Mouse (Mus musculus) neural tube, embryonic 11.5 days (tissue): ENCODE measurements at regions not wholly inside any gene's neighbourhood (a gene's known extent, or its start where the extent isn't known, plus 50 kb on each side); places are given as distances from the start of the nearest gene placed in this dataset.

Experiments used
- ATAC-seq: fragments of 200-750 bp; cut with Nextera tagmentation; 2 replicates; pipeline ENCODE4 v1.8.0; 2017; ENCODE audit warnings: moderate number of reproducible peaks, mild to moderate bottlenecking, moderate TSS enrichment, moderate library complexity; ENCODE audit not compliant: insufficient read depth, low FRiP score, low TSS enrichment
- DNase-seq: peaks from one replicate; pipeline ENCODE4 v3.0.0-alpha.2; 2015; ENCODE audit warnings: low spot score
- H3K27ac ChIP-seq: fragments of 300-500 bp; sonication (generic); 2 replicates; pipeline ENCODE4 v1.5.1; 2014; ENCODE audit warnings: low read depth, mild to moderate bottlenecking, low read length
- H3K27me3 ChIP-seq: fragments of 300-500 bp; sonication (generic); 2 replicates; pipeline ENCODE4 v1.6.1; 2014; ENCODE audit warnings: mild to moderate bottlenecking, low read length, mixed read lengths; ENCODE audit not compliant: control insufficient read depth, insufficient read depth
- H3K36me3 ChIP-seq: fragments of 300-500 bp; sonication (generic); 2 replicates; pipeline ENCODE4 v1.6.1; 2014; ENCODE audit warnings: mild to moderate bottlenecking, low read length, moderate library complexity, mixed read lengths; ENCODE audit not compliant: control insufficient read depth, insufficient read depth
- H3K4me1 ChIP-seq: fragments of 300-500 bp; sonication (generic); 2 replicates; pipeline ENCODE4 v1.6.1; 2014; ENCODE audit warnings: low read length, mixed read lengths; ENCODE audit not compliant: control insufficient read depth, insufficient read depth
- H3K4me2 ChIP-seq: fragments of 300-500 bp; sonication (generic); 2 replicates; pipeline ENCODE4 v1.6.1; 2014; ENCODE audit warnings: low read depth, mild to moderate bottlenecking, moderate library complexity
- H3K4me3 ChIP-seq: fragments of 300-500 bp; sonication (generic); 2 replicates; pipeline ENCODE4 v1.5.1; 2014; ENCODE audit warnings: low read depth, low read length
- H3K9ac ChIP-seq: fragments of 300-500 bp; sonication (generic); 2 replicates; pipeline ENCODE4 v1.6.1; 2014; ENCODE audit warnings: mild to moderate bottlenecking, low read length
- H3K9me3 ChIP-seq: fragments of 300-500 bp; sonication (generic); 2 replicates; pipeline ENCODE4 v1.6.1; 2016; ENCODE audit warnings: low read length; ENCODE audit not compliant: control insufficient read depth
- WGBS: fragments of 180-500 bp; shearing (Covaris S2); extraction: QIAGEN DNeasy Blood & Tissue Kit; methylation state at CpG from one replicate; pipeline ENCODE4 v1.1.7; 2014; 5-methylcytosine and 5-hydroxymethylcytosine counted together

DNA sequence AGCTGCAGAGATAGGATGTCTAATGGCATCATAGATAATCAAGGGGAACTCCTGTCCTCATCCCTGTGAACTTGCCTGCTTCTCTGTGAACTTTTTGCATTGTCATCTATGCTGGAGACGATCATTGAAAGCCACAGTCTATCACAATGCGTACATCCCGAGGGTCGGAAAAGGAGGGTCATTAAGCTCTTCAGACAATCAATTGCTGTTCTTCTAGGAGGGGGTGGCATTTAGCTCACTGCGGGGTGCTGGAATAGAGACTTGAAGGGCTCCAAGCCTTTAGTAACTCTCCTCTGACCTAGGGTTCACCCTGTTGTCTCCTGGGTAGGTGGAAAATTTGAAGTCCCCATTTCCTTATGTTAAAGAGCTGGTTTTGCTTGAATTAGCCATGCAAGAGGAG is 251.7 kb upstream of the Nr2f2 start:
- Histone ChIP-seq H3K27ac (no peak overlapping the region), H3K27me3 (no peaks in the 10 kb centered on the region), H3K9me3 (no peaks in the 10 kb centered on the region), H3K4me3 (no peak overlapping the region), H3K4me2 (no peak overlapping the region), H3K9ac (no peak overlapping the region), H3K4me1 (no peaks in the 10 kb centered on the region), H3K36me3 (no peaks in the 10 kb centered on the region)
- ATAC-seq (no peak), DNase-seq (no peak)
- 33% methylated on average over 5 of the region's 5 CpGs for WGBS

- H3K9me3 ChIP-seq = no peaks in the 10 kb centered on the region
- H3K27me3 ChIP-seq = no peaks in the 10 kb centered on the region
- no peak overlapping the region for H3K4me2 ChIP-seq
- no peaks in the 10 kb centered on the region for H3K36me3 ChIP-seq
- ATAC-seq (no peak), DNase-seq (no peak)
- no peak overlapping the region for H3K9ac ChIP-seq
- no peak overlapping the region for H3K27ac ChIP-seq
- no peaks in the 10 kb centered on the region for H3K4me1 ChIP-seq
- 91% methylated on average over 7 of the region's 7 CpGs for WGBS
- H3K4me3 ChIP-seq = no peak overlapping the region
These were observed 240.0 kb upstream of the Nr2f2 start for GRCm38 (mm10) chr7:70606511-70606910.

DNA sequence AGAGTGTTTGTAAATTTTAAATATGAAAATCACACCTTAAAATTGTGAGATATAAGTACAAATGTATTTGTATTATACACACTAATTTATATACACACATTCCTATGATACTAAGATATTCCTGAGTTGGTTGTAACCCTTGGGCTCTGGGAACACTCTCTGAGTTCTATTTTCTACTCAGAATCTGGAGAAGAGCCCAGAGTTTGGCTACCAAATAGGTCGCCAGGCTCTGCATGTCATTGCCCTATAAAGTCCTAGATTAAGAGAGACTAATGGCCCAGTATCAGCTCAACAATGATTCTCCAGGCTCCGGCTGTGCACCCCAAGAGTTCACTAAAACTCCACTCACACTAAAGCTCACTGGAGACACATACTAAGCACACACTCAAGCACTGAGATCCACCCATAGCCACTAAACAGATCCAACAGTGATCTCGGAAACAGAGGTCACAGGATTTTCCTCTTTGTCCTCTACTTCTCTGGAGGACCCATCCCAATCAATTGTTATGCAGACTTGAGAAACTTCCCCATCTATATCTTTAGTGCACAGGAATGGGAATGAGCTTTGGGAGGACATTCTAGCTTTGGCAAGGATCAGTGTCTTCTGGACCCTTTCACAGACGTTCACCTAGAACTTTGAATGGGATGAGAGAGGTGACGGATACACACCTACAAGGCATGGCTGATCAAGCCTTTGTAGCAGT is 238.1 kb upstream of the Nr2f2 start:
- H3K9ac ChIP-seq = no peak overlapping the region
- WGBS = 88% methylated on average over 5 of the region's 5 CpGs
- H3K4me3 ChIP-seq = no peak overlapping the region
- H3K4me1 ChIP-seq = no peaks in the 10 kb centered on the region
- H3K4me2 ChIP-seq = no peak overlapping the region
- ATAC-seq (no peak), DNase-seq (no peak)
- H3K27ac ChIP-seq = no peak overlapping the region
- no peaks in the 10 kb centered on the region for H3K36me3 ChIP-seq
- H3K27me3 ChIP-seq = no peaks in the 10 kb centered on the region
- no peaks in the 10 kb centered on the region for H3K9me3 ChIP-seq

DNA sequence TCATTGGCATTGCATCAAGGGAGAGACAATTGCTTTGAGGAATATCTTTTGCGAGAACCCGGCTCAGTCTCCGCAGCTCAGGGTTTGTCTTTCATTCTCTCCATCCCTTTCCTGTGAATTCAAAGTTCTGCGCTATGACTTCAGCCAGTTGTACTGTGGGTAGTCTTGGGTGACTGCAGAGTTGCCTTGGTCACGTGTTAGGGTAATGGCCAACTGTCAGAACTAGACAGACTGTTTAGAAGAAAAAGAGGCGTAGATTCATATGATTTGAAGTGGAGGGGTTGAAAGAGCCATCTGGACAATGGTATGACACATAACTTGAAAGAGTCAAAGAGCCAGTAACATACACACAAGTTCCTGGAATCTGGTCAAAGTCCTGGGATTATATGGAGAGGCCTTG is 226.5 kb upstream of the Nr2f2 start:
- 88% methylated on average over 6 of the region's 6 CpGs for WGBS
- 0 out of 2 replicates have a peak, but pooled peaks cover 2% of the 10 kb centered on the region for H3K4me1 ChIP-seq
- H3K9ac ChIP-seq = no peak overlapping the region

DNA sequence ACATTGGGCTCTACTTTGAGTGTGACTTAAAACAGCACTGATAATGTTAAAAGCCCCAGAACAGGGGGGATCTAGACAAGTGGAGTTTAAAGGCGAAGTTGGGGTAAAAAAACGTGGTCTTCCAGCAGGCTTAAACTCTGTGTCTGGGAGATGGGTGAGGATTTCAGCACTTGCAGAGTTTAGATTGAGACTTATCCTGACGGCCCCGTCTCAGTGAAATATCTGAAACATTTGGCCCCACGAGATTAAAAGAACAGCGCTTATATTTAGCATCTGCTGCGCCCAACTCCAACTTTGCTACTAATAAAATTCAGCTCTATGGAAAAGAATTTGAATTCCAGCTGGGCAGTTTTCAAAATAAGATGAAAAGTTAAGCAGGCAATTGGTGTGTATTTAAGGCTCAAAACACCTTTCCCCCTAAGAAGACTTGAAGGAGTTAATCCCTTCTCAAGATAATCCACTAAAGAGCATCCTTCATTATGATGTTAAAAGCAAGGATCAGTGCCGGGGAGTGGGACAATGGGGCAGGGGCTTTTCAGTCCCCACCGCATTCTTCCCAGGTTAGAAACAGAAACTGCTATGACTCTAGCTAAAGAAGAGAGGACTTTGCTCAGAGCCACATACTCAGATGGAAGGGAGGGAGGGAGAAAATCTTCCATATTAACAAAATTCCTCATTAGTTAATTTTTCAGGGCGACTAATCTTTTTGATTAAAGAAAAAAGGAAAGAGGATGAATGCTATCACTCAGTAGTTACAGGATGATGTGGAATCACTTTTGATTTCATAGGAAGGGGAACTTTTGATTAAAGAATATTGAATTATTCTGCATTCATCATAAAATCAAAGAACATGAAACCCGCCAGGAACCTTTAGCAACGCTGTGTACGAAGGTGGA is 225.1 kb upstream of the Nr2f2 start:
- Histone ChIP-seq H3K27ac (no peak overlapping the region), H3K4me1 (0 out of 2 replicates have a peak, but pooled peaks cover 2% of the 10 kb centered on the region), H3K9ac (no peak overlapping the region), H3K36me3 (no peaks in the 10 kb centered on the region), H3K4me2 (no peak overlapping the region), H3K4me3 (no peak overlapping the region), H3K27me3 (no peaks in the 10 kb centered on the region), H3K9me3 (no peaks in the 10 kb centered on the region)
- 25% methylated on average over 13 of the region's 13 CpGs for WGBS
- DNase-seq (no peak), ATAC-seq (no peak)

More for the DNA sequence above, 226.5 kb upstream of the Nr2f2 start:
- DNase-seq (no peak), ATAC-seq (no peak)
- no peaks in the 10 kb centered on the region for H3K36me3 ChIP-seq
- H3K4me3 ChIP-seq = no peak overlapping the region
- no peak overlapping the region for H3K27ac ChIP-seq
- H3K9me3 ChIP-seq = no peaks in the 10 kb centered on the region
- H3K4me2 ChIP-seq = no peak overlapping the region
- no peaks in the 10 kb centered on the region for H3K27me3 ChIP-seq

GRCm38 (mm10) chr7:70589713-70590112 is 223.2 kb upstream of the Nr2f2 start:
- no peaks in the 10 kb centered on the region for H3K9me3 ChIP-seq
- H3K27ac ChIP-seq = no peak overlapping the region
- no peak overlapping the region for H3K9ac ChIP-seq
- 0 out of 2 replicates have a peak, but pooled peaks cover 2% of the 10 kb centered on the region for H3K4me1 ChIP-seq
- H3K36me3 ChIP-seq = no peaks in the 10 kb centered on the region
- no peak overlapping the region for H3K4me2 ChIP-seq
- ATAC-seq (no peak), DNase-seq (no peak)
- 57% methylated on average over 5 of the region's 5 CpGs for WGBS
- no peaks in the 10 kb centered on the region for H3K27me3 ChIP-seq
- no peak overlapping the region for H3K4me3 ChIP-seq

- 0 out of 2 replicates have a peak, but pooled peaks cover 2% of the 10 kb centered on the region for H3K4me1 ChIP-seq
- no peaks in the 10 kb centered on the region for H3K36me3 ChIP-seq
- no peak overlapping the region for H3K9ac ChIP-seq
- no peaks in the 10 kb centered on the region for H3K9me3 ChIP-seq
- no peaks in the 10 kb centered on the region for H3K27me3 ChIP-seq
- 96% methylated on average over 1 of the region's 1 CpGs for WGBS
- no peak overlapping the region for H3K27ac ChIP-seq
- H3K4me3 ChIP-seq = no peak overlapping the region
- ATAC-seq (no peak), DNase-seq (no peak)
- H3K4me2 ChIP-seq = no peak overlapping the region
These were observed 221.5 kb upstream of the Nr2f2 start for GRCm38 (mm10) chr7:70588061-70588460.

DNA sequence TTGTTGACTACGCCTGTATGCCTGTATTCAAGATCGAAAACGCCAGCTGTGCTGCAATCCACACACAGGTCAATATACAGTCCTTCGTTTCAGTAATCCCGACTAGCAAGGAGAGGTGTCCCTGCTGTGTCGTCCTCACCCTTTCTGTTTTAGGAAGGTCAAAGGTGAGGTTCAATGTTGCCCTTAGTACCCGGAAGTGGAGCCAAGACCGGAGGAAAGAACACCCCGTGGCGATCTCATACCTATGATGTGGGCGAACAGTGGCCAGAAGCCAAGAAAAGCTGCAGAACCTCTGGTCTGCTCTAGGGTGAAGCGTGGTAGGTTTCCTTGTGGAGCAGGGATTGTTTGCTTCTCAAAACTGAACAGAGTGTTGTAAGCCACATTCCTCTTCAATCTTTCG is 217.9 kb upstream of the Nr2f2 start:
- no peak overlapping the region for H3K9ac ChIP-seq
- DNase-seq (no peak), ATAC-seq (no peak)
- no peaks in the 10 kb centered on the region for H3K9me3 ChIP-seq
- WGBS = 76% methylated on average over 13 of the region's 13 CpGs
- H3K27me3 ChIP-seq = no peaks in the 10 kb centered on the region
- no peaks in the 10 kb centered on the region for H3K4me1 ChIP-seq
- no peaks in the 10 kb centered on the region for H3K36me3 ChIP-seq
- no peak overlapping the region for H3K27ac ChIP-seq
- H3K4me2 ChIP-seq = no peak overlapping the region
- no peak overlapping the region for H3K4me3 ChIP-seq
